Mouse (Mus musculus) liver, embryonic 14.5 days (tissue): ENCODE data around the gene Ngdn.

Experiments
- CTCF ChIP-seq: IDR thresholded peaks from 2 replicates; pipeline ENCODE4 v1.5.1; 2016; ENCODE audit warnings: antibody characterized with exemption, low read depth, control low read depth
- EP300 ChIP-seq: IDR thresholded peaks from 2 replicates; pipeline ENCODE4 v1.6.1; 2016; ENCODE audit warnings: antibody characterized with exemption, low read depth

DNA sequence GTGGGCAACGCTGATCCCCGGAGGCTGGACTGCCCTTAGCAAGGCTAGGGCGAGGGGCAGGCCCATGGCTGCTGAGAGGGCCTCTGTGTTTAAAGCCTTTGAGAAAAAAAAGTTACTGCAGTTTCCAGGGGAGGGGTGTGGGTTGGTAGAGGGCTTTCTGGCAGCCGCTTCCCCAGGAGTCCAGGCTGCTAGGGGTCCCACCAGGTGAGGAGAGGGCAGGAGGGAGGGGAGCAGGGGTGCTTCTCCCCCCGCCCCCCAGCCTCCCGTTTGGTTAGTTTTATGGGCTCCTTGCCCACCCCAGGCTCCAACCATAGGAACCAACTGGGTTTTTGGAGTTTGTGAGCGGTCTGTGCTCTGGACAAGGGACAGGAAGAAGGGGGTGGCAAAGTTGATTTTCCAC lies 46.6 kb downstream of the Ngdn start:
- no peak for TF ChIP-seq EP300
- no peak for TF ChIP-seq CTCF
